Mouse (Mus musculus) adipocyte (in vitro differentiated cells): ENCODE measurements at regions not wholly inside any gene's neighbourhood (a gene's known extent, or its start where the extent isn't known, plus 50 kb on each side); places are given as distances from the start of the nearest gene placed in this dataset.

Experiments used
- DNase-seq: peaks from one replicate; pipeline ENCODE4 v3.0.0-alpha.2; 2016; ENCODE audit warnings: low spot score

GRCm38 (mm10) chr11:64369516-64369915 is 65.6 kb upstream of the Hs3st3a1 start:
- DNase-seq: no peak

GRCm38 (mm10) chr11:64335456-64335855 is 99.7 kb upstream of the Hs3st3a1 start:
- DNase-seq: no peak

- DNase-seq: no peak
Observed at GRCm38 (mm10) chr11:64332406-64332805, 102.7 kb upstream of the Hs3st3a1 start.

- no peak for DNase-seq
Observed at GRCm38 (mm10) chr11:64331811-64332210, 103.3 kb upstream of the Hs3st3a1 start.

- no peak for DNase-seq
Observed at GRCm38 (mm10) chr11:64329129-64329528, 106.0 kb upstream of the Hs3st3a1 start.

- no peak for DNase-seq
Observed at GRCm38 (mm10) chr11:64327771-64328170, 107.4 kb upstream of the Hs3st3a1 start.

GRCm38 (mm10) chr11:64326646-64327045 is 108.5 kb upstream of the Hs3st3a1 start:
- DNase-seq: no peak

GRCm38 (mm10) chr11:64321900-64322425 is 113.2 kb upstream of the Hs3st3a1 start:
- DNase-seq: no peak

GRCm38 (mm10) chr11:64317458-64317857 is 117.7 kb upstream of the Hs3st3a1 start:
- no peak for DNase-seq

GRCm38 (mm10) chr11:64314997-64315396 is 120.1 kb upstream of the Hs3st3a1 start:
- no peak for DNase-seq

- DNase-seq: no peak
Observed at GRCm38 (mm10) chr11:64313241-64313640, 121.9 kb upstream of the Hs3st3a1 start.

- DNase-seq: peak; percentile 3
Observed at GRCm38 (mm10) chr11:64309881-64310280, 125.3 kb upstream of the Hs3st3a1 start.

- no peak for DNase-seq
Observed at GRCm38 (mm10) chr11:64297825-64298224, 137.3 kb upstream of the Hs3st3a1 start.

- DNase-seq: no peak
Observed at GRCm38 (mm10) chr11:64288236-64288635, 146.9 kb upstream of the Hs3st3a1 start.

GRCm38 (mm10) chr11:64287499-64287898 is 147.6 kb upstream of the Hs3st3a1 start:
- no peak for DNase-seq

- DNase-seq: no peak
Observed at GRCm38 (mm10) chr11:64281781-64282180, 153.4 kb upstream of the Hs3st3a1 start.

GRCm38 (mm10) chr11:64278259-64279003 is 156.7 kb upstream of the Hs3st3a1 start:
- no peak for DNase-seq

- no peak for DNase-seq
Observed at GRCm38 (mm10) chr11:64273726-64274125, 161.4 kb upstream of the Hs3st3a1 start.

- no peak for DNase-seq
Observed at GRCm38 (mm10) chr11:64273214-64273613, 161.9 kb upstream of the Hs3st3a1 start.

GRCm38 (mm10) chr11:64268121-64268520 is 167.0 kb upstream of the Hs3st3a1 start:
- DNase-seq: no peak

GRCm38 (mm10) chr11:64267547-64267946 is 167.6 kb upstream of the Hs3st3a1 start:
- DNase-seq: no peak

- DNase-seq: no peak
Observed at GRCm38 (mm10) chr11:64253517-64254385, 174.5 kb upstream of the Cox10 start.

- no peak for DNase-seq
Observed at GRCm38 (mm10) chr11:64236873-64237272, 157.6 kb upstream of the Cox10 start.
